Mouse (Mus musculus) monocyte, adult 2 months (primary cell): ENCODE measurements around the gene Polr1b.

ENCODE experiments used
- DNase-seq, 2 experiments: peaks; one replicate each; pipeline ENCODE4 v3.0.0; 2022; ENCODE audit warnings: low spot score in 2 of 2, low read depth in 1 of 2

Polr1b gene

DNA sequence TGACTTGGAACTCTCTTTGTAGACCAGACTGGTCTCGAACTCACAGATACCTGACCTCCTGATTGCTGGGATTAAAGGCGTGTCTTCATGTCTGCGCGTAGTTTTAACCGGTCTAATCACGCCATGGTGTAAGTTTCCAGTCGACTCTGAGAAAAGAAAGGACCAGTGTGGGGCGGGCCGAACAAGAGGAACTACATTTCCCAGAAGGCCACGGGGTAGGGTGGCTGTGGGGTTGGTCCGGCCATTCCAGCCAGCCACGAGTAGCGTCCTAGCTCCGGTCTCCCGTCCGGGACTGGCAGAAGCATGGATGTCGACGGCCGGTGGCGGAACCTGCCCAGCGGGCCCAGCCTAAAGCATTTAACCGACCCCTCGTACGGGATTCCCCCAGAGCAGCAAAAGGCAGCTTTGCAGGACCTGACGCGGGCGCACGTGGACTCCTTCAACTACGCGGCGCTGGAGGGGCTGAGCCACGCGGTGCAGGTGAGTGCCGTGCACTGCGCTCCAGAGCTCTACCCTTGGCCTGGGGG is at the start of gene Polr1b:
Gene Polr1b, plus strand, starts transcription at position 212 of the 527 bp plus-strand sequence.
- DNase-seq: peak; percentile 82 to 83

DNA sequence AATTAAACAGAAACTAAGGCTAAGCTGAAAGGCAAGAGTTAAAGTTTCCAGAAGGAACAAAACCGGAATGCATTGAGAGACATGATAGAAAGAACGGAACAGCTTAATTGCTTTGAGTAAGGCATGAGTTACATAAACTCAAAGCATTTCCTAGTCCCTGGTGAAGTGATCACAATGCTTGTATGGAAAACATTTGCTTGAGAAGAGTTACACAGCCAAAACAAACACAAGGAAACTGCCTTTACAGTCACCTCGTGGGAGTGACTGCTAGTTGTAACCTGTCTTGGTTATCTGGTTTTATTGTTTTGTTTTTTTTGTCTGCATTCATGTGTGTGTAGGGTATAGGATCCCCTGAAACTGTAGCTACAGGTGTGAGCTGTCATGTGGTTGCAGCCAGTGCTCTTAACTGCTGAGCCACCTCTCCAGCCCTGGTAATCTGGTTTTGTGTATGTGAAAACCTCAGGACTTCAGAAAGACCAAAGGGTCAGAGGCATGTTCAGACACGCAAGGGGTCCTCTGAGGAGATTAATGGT is 48.3 kb upstream of the Polr1b start:
- DNase-seq: no peak

- DNase-seq: no peak
These were observed 45.1 kb upstream of the Polr1b start for GRCm38 (mm10) chr2:129055741-129056140.

- DNase-seq: no peak
These were observed 44.2 kb upstream of the Polr1b start for GRCm38 (mm10) chr2:129056597-129056996.

GRCm38 (mm10) chr2:129057256-129057655 is 43.5 kb upstream of the Polr1b start:
- no peak for DNase-seq

GRCm38 (mm10) chr2:129057920-129058361 is 42.9 kb upstream of the Polr1b start:
- no peak for DNase-seq

DNA sequence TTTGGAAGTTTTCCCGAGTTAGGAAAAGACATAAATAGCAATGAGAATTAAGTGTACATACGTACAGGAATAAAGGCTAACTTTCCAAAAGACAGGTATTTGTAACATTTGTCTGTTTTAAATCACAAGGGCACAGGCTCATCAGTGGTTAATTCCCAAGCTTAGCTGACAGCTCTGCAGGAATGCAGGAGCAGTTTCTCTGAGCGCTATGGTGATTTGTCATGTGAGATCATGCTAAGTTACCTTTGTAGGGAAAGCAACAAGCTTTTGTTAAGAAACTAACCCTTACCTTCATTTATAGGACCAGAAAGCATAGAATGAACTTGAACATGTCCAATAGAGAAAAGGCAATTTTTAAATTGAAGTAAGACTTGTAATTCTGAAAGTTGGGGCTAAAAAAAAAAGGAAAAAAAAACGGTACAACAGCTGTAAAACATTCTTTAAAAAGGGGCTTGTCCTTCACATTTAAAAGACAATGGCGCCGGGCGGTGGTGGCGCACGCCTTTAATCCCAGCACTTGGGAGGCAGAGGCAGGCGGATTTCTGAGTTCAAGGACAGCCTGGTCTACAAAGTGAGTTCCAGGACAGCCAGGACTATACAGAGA is 39.2 kb upstream of the Polr1b start:
- no peak for DNase-seq

GRCm38 (mm10) chr2:129065437-129066282 is 35.1 kb upstream of the Polr1b start, which contains the start of gene Ttl:
Ttl (plus strand) TSS chr2:129065942.
- DNase-seq: peak in 1 of 2 experiments; percentile 47

DNA sequence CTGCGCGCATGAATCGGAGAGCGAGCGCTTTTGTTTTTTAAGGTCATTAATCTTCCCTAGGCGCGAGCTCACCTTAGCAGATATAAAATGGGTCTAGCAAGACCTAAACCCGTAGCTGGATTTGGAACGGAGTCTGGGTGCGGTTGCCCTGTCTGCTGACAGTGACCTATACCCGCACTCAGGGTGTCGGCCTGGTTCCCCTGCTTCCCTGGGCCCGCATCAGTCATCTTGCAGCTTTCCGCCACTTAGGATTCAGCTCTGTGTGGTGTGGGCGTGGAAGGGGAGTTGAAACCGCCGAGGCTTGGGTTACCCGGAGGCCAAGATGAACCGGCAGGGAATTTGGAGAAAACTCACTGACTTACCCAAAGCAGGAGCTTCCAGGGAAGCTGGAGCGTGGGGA is 34.5 kb upstream of the Polr1b start:
- DNase-seq: no peak

- no peak for DNase-seq
These were observed 30.5 kb upstream of the Polr1b start for GRCm38 (mm10) chr2:129070296-129070695.

DNA sequence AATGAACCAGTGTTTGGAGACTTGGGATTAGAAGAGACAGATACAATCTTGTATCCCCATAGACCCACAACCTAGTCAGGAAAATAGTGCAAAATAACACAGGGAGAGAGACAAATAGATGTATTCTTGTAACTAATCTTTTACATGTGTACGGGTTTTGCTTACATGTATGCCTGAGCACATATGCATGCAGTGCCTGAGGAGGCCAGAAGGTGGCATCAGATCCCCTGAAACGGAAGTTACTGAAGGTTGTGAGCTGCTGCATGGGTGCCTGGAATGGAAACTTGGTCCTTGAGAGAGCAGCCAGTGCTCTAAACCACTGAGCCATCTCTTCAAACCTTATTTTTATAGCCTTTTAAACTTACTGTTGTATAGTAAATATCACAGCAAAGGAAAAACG is 22.5 kb upstream of the Polr1b start:
- DNase-seq: no peak

DNA sequence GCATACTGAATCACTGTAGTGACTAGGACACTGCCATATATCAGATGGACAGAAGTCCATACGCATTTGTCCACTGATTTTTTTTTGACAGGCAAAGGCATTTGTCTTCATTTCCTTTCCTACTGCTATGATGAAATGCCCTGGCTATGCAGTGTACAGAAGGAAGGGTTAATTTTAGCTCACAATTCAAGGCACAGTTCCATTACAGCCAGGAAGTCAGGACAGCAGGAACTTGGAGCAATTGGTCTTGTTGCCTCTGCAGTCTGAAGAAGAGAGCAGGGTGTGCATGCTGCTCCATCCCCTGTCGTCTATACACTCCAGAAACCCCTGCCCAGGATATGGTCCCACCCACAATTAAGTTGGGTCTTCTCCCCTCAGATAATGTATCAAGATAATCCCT is 21.6 kb upstream of the Polr1b start:
- no peak for DNase-seq

- DNase-seq: no peak
These were observed 19.7 kb upstream of the Polr1b start for GRCm38 (mm10) chr2:129081097-129081496.

- DNase-seq: no peak
These were observed 17.3 kb upstream of the Polr1b start for GRCm38 (mm10) chr2:129083514-129083913.

- no peak for DNase-seq
These were observed 15.8 kb upstream of the Polr1b start for GRCm38 (mm10) chr2:129084959-129085358.

GRCm38 (mm10) chr2:129087520-129087919 is 13.3 kb upstream of the Polr1b start:
- DNase-seq: no peak

GRCm38 (mm10) chr2:129090370-129090769 is 10.4 kb upstream of the Polr1b start:
- DNase-seq: no peak

- DNase-seq: no peak
These were observed 8.0 kb upstream of the Polr1b start for GRCm38 (mm10) chr2:129092810-129093209.

- no peak for DNase-seq
These were observed 6.7 kb upstream of the Polr1b start for GRCm38 (mm10) chr2:129093926-129094724.

DNA sequence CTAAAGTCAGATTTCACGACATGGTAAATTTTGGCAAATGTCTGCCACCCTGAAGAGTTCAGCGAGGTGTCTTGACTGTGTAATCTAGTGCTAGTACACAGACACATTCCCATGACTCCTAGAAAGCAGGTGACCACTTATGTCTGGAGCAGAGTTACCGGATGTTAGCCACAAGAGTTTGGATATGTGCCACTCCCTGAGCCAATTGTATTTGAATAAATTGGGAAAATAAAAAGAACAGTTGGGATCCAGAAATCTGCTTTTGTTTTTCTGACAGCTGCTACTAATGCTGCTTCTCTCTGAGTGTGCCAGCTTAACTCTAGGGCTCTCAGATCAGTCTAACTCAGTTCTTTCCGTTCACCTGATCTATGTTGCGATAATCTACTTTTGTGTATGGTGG is 12.1 kb downstream of the Polr1b start:
- no peak for DNase-seq

DNA sequence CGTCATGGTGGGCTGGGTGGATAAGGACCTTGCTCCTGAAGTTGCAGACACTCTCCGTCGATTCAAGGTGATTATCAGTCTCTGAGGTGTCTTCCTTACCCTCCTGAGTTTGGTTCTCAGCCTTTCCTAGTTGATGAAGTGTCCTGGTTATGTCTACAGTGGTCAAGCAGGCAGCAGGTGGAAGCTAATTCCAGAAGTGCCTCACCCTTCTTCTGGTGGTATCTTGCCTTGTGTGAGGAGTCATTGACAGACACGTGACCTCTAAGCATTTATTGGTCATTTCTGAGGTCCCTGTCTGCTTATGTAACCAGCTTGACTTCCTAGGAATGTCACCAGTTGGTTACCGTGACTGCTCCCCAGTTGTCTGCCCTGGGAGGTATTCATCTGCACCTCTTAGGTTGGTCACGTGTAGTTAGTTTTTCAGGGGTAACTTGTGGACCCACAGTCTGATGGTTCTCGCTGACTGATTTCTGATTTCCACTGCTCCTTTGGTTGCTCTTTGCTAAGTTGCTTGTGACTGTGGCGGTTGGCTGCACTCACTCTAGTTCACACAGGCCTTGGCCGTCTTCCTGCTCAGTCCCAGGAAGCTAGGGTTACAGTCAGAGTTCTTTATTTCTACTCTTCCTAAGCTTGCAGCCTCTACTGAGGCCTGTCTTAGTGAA is 15.0 kb downstream of the Polr1b start:
- no peak for DNase-seq
